Mouse (Mus musculus) ES-Bruce4 (cell line): Measurements from ENCODE around the gene Cdhr2. TPM values are rescaled to one million over a fixed set of nuclear protein-coding genes. Genes with fewer than 3 reads are reported as not detected.

Source experiments
- H3K27ac ChIP-seq: 2 replicates; pipeline ENCODE4 v1.5.1; 2012; ENCODE audit warnings: low read length, inconsistent platforms; ENCODE audit not compliant: insufficient read depth
- H3K27me3 ChIP-seq: 2 replicates; pipeline ENCODE4 v1.6.1; 2012; ENCODE audit warnings: mild to moderate bottlenecking, low read length, inconsistent platforms; ENCODE audit not compliant: control insufficient read depth, poor library complexity, insufficient read depth, severe bottlenecking
- H3K36me3 ChIP-seq: 2 replicates; pipeline ENCODE4 v1.6.1; 2012; ENCODE audit warnings: inconsistent platforms, mild to moderate bottlenecking, low read length, moderate library complexity; ENCODE audit not compliant: control insufficient read depth, poor library complexity, insufficient read depth, severe bottlenecking
- H3K4me1 ChIP-seq: one replicate; pipeline ENCODE4 v1.8.1; 2011; ENCODE audit warnings: low read length; ENCODE audit not compliant: control insufficient read depth, insufficient read depth
- H3K4me3 ChIP-seq: 2 replicates; pipeline ENCODE4 v1.5.1; 2011; ENCODE audit warnings: low read depth, mild to moderate bottlenecking, low read length
- H3K9ac ChIP-seq: 2 replicates; pipeline ENCODE4 v1.6.1; 2012; ENCODE audit warnings: low read depth, mild to moderate bottlenecking, inconsistent platforms; ENCODE audit not compliant: poor library complexity, severe bottlenecking
- H3K9me3 ChIP-seq: replicated peaks from 2 replicates; pipeline ENCODE4 v1.6.1; 2012; ENCODE audit warnings: mild to moderate bottlenecking, low read length, inconsistent platforms; ENCODE audit not compliant: control insufficient read depth, poor library complexity, insufficient read depth, severe bottlenecking
- CTCF ChIP-seq: IDR thresholded peaks from one replicate; pipeline ENCODE4 v1.8.1; 2011; ENCODE audit warnings: low read depth, low read length
- EP300 ChIP-seq: IDR thresholded peaks from 2 replicates; pipeline ENCODE4 v1.6.1; 2011; ENCODE audit warnings: low read depth, low read length; ENCODE audit not compliant: insufficient read depth
- POLR2A ChIP-seq: IDR thresholded peaks from one replicate; pipeline ENCODE4 v1.8.1; 2011; ENCODE audit warnings: low read length; ENCODE audit not compliant: insufficient read depth
- polyA plus RNA-seq: library from polyadenylated mRNA; stranded (reverse); fragments of >200 nt; gene quantifications from 2 replicates; pipeline ENCODE4 v1.2.4, GENCODE M21; 2011; ENCODE audit warnings: low read depth; ENCODE audit not compliant: missing spikeins, insufficient read depth, insufficient read length

Gene Cdhr2
- polyA plus RNA-seq, 1 experiment = not detected

- H3K27ac ChIP-seq = no peak overlapping the region
- no peaks in the 10 kb centered on the region for H3K27me3 ChIP-seq
- no peak overlapping the region for H3K4me3 ChIP-seq
- H3K9me3 ChIP-seq = no peaks in the 10 kb centered on the region
- no peak overlapping the region for H3K9ac ChIP-seq
- H3K36me3 ChIP-seq = peaks cover 38% of the 10 kb centered on the region
- H3K4me1 ChIP-seq = peaks cover 4% of the 10 kb centered on the region
- TF ChIP-seq EP300 (no peak), CTCF (no peak), POLR2A (no peak)
These were observed 16.9 kb upstream of the Cdhr2 start for GRCm38 (mm10) chr13:54684140-54684896.

GRCm38 (mm10) chr13:54685174-54685573 lies 16.1 kb upstream of the Cdhr2 start:
- H3K9me3 ChIP-seq = no peaks in the 10 kb centered on the region
- H3K36me3 ChIP-seq = peaks cover 32% of the 10 kb centered on the region
- H3K9ac ChIP-seq = no peak overlapping the region
- H3K27me3 ChIP-seq = no peaks in the 10 kb centered on the region
- no peak overlapping the region for H3K4me3 ChIP-seq
- H3K27ac ChIP-seq = no peak overlapping the region
- H3K4me1 ChIP-seq = peaks cover 4% of the 10 kb centered on the region
- TF ChIP-seq POLR2A (no peak), EP300 (no peak), CTCF (peak; percentile 71)

- H3K27ac ChIP-seq = peak overlapping the region; percentile 83
- peak overlapping the region; percentile 93 for H3K9ac ChIP-seq
- H3K4me1 ChIP-seq = peaks cover 2% of the 10 kb centered on the region
- no peaks in the 10 kb centered on the region for H3K9me3 ChIP-seq
- TF ChIP-seq EP300 (no peak), CTCF (no peak), POLR2A (no peak)
- peak overlapping the region; percentile 97 for H3K4me3 ChIP-seq
- no peaks in the 10 kb centered on the region for H3K27me3 ChIP-seq
- peaks cover 28% of the 10 kb centered on the region for H3K36me3 ChIP-seq
These were observed 14.9 kb upstream of the Cdhr2 start for GRCm38 (mm10) chr13:54686139-54687053.

- peak overlapping the region; percentile 97 for H3K4me3 ChIP-seq
- no peaks in the 10 kb centered on the region for H3K27me3 ChIP-seq
- no peaks in the 10 kb centered on the region for H3K9me3 ChIP-seq
- H3K36me3 ChIP-seq = peaks cover 21% of the 10 kb centered on the region
- H3K4me1 ChIP-seq = peaks cover 3% of the 10 kb centered on the region
- peak overlapping the region; percentile 83 for H3K27ac ChIP-seq
- peak overlapping the region; percentile 93 for H3K9ac ChIP-seq
- TF ChIP-seq POLR2A = no peak
- TF ChIP-seq EP300 = 0 out of 2 replicates have a peak, but pooled peaks have one; percentile 7
These were observed 14.2 kb upstream of the Cdhr2 start for GRCm38 (mm10) chr13:54687096-54687495.

GRCm38 (mm10) chr13:54687575-54688424 lies 13.5 kb upstream of the Cdhr2 start:
- Histone ChIP-seq H3K27me3 (no peaks in the 10 kb centered on the region), H3K27ac (peak overlapping the region; percentile 83), H3K9me3 (no peaks in the 10 kb centered on the region), H3K4me1 (peaks cover 6% of the 10 kb centered on the region), H3K36me3 (peaks cover 14% of the 10 kb centered on the region), H3K4me3 (peak overlapping the region; percentile 97), H3K9ac (peak overlapping the region; percentile 93)
- TF ChIP-seq POLR2A (peak; percentile 17), EP300 (no peak)
